Mouse (Mus musculus): ENCODE measurements around the gene Atp11b.

Gene Atp11b

DNA sequence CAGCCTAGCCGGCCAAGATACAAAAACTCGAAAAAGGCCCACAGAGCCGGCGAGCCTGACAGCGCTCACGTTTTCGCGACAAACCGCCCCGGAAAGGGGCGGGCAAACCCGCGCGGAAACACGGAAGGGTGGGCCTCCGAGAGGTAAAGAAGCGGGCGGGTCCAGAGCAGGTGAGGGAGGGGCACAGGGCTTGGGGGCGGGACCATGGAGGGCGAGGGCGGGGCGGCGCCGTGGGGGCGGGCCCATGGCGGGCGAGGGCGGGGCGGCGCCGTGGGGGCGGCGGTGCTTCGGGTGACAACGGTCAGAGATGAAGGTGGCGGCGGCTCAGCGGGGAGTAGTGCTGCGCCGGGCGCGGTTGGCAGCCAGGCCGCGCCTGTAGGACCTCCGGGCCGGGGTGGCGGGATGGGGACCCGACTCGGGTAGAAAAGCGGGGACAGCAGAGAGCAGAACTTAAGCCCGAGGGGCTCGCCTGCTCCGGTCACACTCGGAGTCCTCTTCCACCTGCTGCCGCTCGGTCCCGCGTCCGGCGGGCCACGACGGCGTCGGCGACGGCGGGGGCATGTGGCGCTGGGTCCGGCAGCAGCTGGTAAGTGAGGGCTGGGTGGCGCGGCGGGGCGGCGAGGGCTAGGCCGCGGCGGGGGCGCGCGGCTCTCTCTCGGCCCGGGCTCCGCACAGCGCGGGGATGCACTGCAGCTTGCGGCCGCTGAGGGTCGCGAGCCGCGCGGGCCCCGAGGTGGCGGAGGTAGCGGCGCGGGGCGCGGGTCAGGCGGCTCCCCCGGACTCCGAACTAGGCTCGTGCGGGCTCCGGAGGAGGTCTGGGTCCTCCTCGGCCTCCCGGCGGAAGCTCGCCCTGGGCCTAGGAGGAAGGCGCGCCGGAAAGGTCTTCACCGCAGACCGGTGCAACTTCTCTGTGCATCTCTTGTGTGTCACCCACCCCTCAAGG is at the start of gene Atp11b:
Gene Atp11b, plus strand, starts transcription at position 282 of the 943 bp plus-strand sequence.
- DNase-seq (ENCODE audit: low spot score): peak; percentile 79

DNA sequence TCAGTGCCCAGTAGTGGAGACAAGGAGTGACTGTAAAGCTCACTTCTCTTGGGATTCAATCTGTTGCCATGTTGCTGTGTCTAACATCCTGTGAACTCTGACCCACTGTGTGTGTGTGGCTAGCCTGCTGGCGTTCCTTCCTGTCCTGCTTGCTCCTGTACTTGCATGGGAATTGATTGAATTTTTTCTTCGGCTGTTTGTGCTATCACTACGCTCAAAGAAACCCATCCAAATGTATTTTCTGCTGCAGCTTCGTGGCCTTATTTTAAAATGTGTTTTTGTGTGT is 49.6 kb upstream of the Atp11b start:
- DNase-seq (ENCODE audit: low spot score): peak; percentile 27

DNA sequence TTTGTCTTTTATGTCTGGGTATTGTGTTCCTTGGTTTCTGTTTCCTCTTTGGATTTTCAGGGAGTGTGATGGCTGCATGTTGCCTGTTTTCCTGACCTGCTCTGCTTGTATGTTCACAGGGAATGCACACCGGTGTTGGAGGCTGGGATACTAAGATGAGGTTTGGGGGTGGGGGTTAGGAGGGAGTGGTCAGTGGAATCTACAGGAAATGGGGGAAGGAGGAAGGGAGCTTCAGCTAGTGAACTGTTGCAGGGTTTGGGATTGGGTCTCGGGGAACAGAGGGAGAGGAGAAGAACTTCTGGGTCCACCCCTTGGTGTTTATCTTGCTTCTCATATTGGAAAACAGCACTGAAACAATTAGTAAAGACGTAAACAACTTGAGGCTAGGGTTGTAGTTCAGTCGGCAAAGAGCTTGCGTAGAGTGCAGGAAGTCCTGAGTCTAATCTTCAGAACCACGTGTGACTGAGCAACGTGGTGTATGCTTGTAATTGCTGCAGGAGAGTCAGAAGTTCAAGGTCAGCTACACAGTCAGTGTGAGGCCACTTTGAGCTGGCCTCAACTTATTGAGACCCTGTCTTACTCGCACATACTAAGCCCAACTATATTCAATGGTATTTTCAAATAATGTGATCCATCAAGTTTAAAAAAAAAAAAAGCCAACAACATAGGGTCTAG is 34.2 kb upstream of the Atp11b start:
- DNase-seq (ENCODE audit: low spot score): no peak

DNA sequence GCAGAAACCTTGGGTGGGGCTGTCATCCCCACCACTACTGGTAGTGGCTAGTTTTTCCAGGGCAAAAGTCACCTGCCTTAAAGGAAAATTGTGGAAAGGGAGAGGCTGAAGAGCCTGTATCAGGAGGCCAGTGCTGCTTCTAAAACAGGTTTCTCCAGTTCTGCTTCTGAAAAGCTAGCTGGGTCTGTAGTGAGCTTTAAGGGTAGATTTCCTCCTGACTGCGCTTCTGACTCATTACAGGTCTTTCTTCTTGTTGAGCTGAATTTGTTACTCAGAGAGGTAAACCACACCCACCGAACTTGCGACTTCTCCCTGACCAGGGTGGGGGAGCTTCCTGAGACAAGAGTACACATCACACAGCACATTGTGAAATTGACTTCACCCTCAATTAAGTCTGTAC is 33.1 kb upstream of the Atp11b start:
- no peak for DNase-seq (ENCODE audit: low spot score)

DNA sequence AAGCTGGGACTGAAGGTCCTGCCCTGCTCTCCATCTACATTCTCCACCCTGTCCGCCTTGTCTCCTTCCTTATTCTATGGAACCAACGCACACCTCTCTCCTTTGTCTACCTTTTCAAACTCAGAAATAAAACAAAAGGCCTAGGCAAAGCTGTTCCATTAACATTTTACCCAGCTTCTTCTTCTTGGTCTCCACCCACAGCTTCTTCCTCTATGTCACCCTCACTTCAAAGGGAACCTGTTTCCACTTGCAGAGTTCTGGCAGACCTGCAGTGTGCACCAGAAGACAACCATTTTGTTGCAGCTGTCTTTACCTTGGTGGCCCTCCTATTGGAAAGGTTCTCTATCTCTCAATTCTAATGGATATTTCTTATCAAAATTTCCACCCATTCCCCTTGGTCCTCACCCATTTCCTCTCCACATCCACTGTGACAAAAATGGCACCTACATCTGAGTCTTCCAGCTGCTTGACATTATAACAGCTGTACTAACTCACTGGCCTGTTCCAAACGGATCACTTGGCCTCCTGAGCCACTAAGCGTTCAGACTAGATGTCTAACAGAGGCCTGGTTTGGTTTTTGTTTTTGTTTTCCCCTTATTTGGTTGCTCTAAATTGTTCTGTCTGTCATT is 32.0 kb upstream of the Atp11b start:
- no peak for DNase-seq (ENCODE audit: low spot score)

DNA sequence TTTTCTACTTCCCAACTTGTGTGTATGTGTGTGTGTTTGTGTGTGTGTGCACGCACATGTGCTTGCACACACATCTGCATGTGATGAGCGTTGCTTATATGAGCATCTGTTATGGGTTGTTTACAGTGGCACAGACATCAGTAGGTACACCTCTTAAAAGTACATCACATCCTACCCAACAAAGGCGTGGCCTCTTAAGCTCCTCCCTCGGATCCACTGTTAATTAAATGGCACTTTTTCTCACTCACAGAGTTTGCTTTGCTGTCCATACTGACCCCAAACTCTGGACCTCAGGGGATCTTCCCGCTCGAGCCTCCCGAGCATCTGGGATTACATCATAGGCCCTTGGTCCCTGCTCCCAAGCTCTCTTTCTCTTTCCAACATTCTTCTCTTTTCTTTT is 31.1 kb upstream of the Atp11b start:
- DNase-seq (ENCODE audit: low spot score): no peak

DNA sequence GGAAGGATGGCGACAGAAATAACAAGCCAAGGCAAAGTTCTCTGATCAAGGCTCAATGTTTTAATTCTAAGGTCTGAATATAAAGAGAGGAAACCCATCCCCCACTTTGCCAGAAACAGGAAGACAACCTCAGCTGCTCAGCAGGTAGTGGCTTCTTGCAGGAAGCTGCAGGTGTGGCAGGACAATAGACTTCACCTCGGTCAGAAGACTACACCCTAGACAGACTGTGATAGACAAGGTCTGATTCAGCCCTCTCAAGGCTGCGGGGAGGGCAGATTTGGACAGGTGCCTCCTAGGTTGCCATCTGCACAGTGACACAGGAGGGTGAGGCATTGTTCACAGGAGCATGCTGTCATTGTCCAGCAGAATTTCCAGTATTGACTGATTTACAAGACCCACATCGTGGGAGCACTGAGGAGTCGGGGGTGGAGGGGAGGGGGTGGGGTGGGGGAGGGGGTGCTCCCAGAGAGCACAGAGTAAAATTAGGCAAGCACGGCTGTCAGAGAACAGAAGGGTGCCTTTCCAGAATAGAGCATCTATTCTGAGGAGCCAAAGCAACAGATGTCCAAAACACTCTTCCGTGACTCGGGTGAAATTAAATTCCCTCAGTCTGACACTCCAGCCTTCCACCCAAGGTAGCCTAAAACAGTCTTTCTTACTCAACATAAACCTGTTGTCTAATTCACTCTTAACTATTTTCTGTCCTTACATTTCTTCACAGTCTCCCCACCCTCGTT is 30.2 kb upstream of the Atp11b start:
- DNase-seq (ENCODE audit: low spot score): no peak

DNA sequence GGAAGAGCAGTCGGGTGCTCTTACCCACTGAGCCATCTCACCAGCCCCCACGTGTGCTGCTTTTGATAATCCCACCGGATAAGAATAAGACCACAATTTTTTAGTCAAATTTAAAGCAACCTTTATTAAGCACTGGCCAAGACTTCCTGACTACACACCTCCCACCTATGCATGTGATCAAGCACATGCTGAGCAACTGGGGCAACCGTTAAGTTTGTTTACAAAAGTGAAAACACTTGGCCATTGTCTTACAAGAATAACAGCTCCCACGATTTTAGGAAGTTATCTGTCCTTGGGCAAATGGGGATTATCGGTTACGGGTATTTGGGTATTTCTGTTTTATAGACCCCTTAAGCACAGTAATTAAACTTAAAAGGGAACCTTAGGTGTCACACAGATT is 28.8 kb upstream of the Atp11b start:
- no peak for DNase-seq (ENCODE audit: low spot score)

DNA sequence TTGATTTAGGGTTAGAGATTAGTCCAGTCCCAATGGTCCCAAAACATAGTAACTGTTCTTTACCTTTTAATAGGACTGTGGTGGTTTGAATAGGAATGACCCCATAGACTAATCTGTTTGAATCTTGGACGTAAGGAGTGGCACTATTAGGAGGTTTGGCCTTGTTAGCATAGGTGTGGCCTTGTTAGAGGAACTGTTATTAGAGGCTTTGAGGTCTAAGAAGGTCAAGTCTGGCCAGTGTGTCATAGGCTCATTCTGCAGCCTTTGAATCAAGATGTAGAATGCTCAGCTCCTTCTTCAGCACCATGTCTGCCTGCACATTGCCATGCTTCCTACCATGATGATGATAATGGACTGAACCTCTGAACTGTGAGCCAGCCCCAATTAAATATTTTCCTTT is 27.0 kb upstream of the Atp11b start:
- DNase-seq (ENCODE audit: low spot score): no peak

DNA sequence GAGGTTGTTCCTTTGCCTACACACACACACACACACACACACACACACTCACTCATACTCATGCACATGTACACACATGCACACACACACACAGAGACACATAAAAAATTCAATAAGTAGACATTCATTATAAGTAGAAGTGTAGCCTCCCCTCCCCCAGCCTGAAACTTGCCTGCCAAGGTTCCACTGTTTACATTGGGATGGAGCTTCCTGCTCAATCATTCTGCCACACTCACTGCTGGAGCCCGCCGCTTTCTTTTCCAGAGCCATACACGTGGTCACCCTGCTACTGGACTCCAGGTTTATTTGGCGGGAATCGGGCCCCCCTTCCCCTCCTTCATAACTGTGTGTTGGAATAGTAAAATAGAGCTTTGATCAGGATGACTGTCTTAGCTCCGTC is 24.4 kb upstream of the Atp11b start:
- peak; percentile 14 for DNase-seq (ENCODE audit: low spot score)

DNA sequence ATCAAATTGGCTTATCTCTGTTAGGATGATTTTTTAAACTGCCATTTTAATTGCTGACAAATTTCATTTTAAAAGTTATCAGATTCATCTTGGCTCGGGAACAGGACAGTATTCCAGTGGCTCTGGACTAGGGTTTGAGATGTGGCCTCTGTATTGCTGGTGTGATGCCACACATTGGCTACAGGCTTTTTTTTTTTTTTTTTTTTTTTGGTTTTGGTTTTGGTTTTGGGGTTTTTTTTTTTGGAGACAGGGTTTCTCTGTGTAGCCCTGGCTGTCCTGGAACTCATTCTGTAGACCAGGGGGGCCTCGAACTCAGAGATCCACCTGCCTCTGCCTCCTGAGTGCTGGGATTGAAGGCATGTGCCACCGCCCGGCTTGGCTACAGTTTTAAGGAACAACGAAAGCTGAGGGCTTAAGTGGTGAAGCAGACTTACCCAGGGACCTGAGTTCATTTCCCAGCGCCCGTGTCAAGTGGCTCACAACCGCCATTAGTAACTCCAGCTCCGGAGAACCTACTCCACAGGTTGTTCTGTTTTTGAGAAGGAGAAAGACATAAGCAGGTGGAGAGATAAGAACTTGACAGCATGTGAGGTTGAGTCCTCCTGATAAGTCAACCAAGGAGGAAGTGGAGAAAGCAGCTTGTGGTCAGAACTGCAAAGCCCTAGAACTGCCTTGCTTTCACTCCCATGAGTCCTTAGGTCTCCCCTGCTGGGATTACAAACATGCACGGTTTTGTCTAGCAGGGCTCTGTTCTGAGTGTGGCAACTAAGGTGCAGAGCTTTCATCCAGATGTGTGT is 21.7 kb upstream of the Atp11b start:
- no peak for DNase-seq (ENCODE audit: low spot score)

DNA sequence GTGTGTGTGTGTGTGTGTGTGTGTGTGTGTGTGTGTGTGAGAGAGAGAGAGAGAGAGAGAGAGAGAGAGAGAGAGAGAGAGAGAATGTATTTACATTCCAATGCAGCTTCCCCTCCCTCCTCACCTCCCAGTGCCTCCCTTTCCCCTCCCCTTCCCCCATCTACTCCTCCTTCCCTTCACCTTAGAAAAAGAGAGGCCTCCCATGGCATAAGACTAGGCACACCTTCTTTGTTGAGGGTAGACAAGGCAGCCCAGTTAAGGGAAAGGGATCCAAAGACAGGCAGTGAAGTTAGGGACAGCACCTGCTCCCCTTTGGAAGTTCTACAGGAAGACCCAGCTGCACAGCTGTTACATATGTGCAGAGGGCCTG is 21.1 kb upstream of the Atp11b start:
- no peak for DNase-seq (ENCODE audit: low spot score)

DNA sequence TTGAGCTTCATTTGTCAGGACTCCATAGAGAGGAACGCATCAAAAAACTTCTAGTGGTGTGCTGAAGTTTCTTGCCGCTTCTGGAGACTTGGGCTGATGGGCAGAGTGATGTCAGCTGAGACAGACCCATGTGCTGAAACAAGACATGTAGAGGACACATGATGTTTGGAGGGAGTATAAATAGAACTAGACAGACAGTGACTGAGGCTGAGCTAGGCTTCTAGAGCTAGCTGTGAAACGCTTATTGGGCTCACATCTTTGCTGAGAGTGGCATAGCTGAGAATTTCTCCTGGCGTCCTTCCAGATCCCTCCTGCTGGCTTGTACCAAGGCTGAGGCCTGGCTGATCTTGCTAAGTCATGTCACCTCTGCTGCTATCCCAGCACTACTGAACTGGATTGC is 19.4 kb upstream of the Atp11b start:
- no peak for DNase-seq (ENCODE audit: low spot score)

DNA sequence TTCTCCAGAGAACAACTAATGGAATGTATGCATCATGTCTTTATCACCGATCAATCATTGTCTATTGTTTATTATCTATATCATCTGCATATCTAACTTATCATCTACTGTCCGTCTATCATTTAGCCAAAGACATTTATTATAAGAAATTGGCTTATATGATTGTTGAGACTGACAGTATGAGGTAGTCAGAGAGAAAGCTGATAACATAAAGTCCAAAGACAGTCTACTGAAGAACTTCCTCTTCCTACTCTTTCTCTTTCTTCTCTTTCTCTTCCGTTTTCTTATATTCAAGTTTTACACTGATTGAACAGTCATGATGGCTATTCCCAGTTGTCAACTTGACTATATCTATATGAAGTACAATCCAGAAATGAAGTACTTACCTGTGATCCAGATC is 15.8 kb upstream of the Atp11b start:
- DNase-seq (ENCODE audit: low spot score): no peak

DNA sequence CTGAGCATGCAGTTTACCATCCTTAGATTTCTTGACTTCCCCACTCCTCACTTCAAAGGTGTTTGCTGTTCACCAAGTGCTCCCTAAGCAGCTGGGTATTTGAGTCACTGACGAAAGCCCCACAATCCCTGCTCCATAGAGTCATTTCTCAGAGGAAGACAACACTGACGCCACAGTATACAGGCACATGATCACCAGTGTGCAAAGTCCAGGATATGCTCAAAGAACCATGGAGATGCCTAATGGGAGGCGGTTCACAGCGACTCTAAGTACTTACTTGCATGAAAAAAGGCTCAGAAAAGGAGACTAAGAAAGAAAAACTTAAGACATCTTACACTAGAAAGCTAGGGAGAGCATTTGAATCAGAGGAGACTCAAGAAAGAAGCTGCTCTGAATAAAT is 8.9 kb upstream of the Atp11b start:
- no peak for DNase-seq (ENCODE audit: low spot score)

DNA sequence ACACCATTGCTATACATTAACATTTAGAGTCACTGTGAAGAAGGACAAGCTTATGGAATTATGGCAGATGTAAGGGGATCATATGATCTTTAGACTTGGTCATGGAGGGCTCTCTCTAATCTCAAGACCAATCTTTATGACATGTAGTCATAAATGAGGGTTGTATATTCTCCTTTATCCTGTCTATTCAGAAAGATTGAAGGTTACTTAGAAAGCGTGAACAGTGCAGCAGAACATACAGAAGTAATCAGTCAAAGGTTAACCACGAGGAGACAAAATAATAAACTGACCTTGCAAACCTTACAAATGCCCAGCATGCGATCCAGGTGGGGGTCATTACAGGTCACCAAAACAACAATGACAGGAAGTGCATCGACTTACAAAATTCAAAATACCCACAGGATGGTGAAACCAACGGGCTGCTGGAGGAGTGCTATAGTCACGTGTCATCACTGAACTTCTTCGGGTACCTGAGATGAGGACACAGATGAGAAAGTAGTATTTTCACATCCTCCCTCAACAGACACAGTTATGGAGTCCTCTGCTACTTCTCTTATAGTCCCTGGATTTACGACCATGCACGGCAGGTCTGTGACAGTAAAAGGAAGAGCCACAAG is 7.0 kb upstream of the Atp11b start:
- DNase-seq (ENCODE audit: low spot score): no peak

DNA sequence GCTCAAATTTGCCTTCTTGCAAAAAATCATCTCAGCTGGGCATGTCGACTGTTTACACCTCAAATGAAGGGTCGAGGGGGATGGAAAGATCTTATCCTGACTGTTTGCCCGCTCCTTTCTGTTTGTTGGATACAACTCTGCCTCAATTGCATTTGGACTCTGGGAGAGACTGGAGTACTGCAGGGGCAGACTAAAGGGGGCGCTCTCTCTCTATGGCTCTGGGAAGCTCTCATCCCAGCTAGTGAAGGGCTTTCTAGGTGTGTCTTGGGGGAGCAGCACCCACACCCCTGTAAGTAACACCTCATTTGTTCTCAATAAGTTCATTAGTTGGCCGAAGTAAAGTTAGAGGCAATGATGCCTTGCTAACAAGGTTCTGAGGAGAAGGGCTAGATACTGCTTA is 3.6 kb upstream of the Atp11b start:
- DNase-seq (ENCODE audit: low spot score): peak; percentile 12

DNA sequence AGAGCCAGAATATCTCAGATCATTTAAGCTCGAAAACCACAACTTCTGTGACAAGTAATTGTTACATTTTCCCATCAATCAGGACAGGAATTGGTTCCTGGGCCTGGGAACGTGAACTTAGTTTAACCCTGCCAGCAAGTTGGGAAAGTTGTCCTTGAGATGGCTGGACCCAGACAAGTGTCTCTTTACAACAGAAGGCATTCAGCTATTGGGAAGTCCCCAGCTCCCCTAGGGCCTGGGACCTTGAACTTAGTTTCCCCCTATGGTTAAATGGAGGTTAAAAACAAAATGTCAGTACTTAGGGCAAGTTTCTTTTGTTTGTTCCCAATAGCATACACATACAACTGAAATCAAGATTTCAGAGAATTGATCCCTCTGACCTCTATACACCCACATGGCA is 2.2 kb upstream of the Atp11b start:
- DNase-seq (ENCODE audit: low spot score): no peak

DNA sequence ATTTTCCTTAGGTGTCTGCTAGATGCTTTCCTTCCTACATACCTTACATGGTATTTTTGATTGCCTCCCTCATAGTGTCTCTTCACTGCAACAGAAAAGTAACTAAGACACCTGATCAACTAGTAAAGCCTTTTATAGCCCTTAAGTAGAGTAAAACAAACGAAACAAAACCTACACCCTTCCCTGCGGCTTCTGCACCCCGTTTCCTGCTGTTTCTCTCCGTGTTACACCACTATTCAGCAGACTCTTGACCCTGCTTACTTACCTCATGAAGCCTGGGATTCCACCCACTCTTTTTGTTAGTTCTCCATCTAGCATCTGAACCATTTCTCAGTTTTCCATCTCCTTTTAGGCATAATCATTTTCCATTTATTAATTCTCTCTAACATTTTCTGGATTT is 8.8 kb downstream of the Atp11b start:
- no peak for DNase-seq (ENCODE audit: low spot score)

DNA sequence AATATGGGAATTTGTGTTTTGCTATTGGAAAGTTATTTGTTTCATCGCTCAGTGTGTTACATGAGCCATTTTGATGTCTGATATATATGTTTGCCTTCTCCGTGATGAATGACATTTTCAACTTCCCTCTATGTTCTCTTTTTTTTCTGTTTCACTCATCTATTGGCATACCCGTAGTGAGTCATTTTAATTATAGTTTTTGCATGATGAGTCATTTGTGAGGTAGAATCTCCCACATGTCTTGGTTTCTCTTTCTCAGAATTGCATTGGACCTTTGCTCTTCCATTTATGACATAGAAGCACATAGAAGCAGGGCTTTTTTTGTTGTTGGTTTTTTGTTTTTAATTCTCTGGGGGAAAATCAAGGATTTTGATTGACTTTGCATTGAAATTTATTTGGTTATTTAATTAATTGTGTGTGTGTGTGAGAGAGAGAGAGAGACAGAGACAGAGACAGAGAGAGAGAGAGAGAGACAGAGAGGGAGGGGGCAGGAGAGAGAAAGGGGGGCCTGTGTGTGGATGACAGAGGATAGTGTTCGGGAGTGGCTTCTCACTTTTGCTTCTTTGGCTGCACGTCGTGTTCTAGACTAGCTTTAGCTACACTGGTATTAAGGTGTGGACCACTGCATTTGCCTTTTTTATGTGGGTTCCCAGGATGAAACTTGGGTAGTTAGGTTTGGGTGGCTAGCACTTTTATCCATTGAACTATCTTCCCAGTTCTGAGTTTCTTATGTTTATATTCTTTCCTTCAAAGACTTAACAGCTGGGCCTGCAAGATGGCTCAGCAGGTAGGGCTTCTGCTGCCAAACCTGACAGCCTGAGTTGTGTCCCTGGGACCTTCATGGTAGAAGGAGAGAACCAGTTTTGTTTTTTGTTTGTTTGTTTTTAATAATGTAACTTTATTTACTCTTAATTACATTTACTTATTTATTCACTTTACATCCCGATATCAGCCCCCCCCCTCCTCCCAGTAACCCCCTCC is 11.0 kb downstream of the Atp11b start:
- no peak for DNase-seq (ENCODE audit: low spot score)

Measured in embryo, embryonic 10 days (tissue).